Mouse (Mus musculus): ENCODE measurements around the gene Hspb2.

Gene Hspb2

GRCm38 (mm10) chr9:50724661-50725330, 27.4 kb downstream of the Hspb2 start:
- in situ Hi-C loops (cut with MboI; ENCODE audit: unreplicated experiment in 2 of 2) = loop anchor here (25.0 kb wide), 2 partner anchors 1188 to 1237 kb away; partner anchors contain the start of gene Ttc12 (in 1 of the 2)

GRCm38 (mm10) chr9:50724147-50724546, 28.0 kb downstream of the Hspb2 start:
- in situ Hi-C loops (cut with MboI; ENCODE audit: unreplicated experiment in 2 of 2) = loop anchor here in 1 of 2 experiments (25.0 kb wide), 1 partner anchor 1188 kb away; no protein-coding TSS in a partner anchor

- in situ Hi-C loops (cut with MboI; ENCODE audit: unreplicated experiment in 2 of 2) = loop anchor here in 1 of 2 experiments (25.0 kb wide), 1 partner anchor 1189 kb away; no protein-coding TSS in a partner anchor
Observed at GRCm38 (mm10) chr9:50723406-50723805, 28.7 kb downstream of the Hspb2 start.

DNA sequence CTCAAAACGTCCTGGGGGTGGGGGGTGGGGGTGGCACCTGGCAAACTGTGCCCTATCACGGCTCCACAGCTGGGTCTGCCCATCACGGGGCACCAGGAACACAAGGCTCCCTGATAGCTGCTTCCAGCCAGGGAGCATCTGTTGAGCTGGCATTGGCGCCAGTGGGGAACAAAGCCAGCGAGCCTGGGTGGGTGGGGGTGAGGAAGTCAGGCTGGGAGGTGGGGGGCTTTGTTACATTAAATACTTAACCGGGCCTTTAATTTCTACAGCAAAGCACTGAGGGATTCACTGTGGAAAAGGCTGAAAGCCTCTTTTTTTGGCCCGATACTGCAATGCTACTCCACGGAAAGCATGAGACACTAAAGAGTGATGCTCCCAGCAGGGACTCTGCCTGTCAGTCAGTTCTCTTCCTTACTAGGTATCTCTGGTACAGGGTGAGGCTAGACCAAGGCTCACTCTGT, 29.7 kb downstream of the Hspb2 start:
- in situ Hi-C loops (cut with MboI; ENCODE audit: unreplicated experiment in 2 of 2) = loop anchor here in 1 of 2 experiments (25.0 kb wide), 1 partner anchor 1190 kb away; no protein-coding TSS in a partner anchor

DNA sequence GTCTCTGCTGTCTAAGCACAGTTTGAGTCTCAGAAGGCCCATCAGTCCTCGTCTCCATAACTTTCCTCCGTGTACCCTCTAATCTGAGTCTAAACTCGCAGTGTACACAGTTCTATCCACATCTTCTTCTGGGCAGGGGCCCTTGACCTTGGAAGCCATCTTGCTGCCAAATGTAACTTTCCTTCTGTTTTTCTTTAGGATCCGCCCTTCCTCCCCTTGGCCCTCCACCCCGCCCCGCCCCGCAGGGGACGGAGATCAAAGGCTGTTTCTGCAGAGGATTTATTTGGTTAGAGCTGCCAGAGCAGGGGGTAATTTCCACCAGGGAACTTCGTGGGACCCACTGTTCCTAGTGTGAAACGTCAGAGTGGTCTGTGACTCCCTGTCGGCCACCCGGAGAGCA, 31.1 kb downstream of the Hspb2 start:
- in situ Hi-C loops (cut with MboI; ENCODE audit: unreplicated experiment in 2 of 2) = loop anchor here in 1 of 2 experiments (25.0 kb wide), 1 partner anchor 1191 kb away; no protein-coding TSS in a partner anchor

DNA sequence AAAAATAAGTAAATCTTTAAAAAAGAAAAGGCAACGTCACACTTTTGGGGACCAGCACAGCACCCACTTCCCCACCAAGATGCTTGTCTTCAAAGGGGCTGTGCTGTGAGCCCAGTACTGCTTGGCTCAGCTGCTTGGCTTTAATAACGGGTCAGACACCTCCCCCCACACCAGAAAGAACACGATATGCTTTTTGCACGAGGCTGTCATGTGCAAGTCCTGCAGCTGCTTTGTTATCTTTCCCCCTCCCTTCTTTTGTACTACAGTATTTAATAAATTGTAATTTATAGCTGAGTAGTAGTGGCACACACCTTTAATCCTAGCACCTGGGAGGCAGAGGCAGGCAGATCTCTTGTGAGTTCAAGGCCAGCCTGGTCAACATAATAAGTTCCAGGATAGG, 33.3 kb downstream of the Hspb2 start:
- in situ Hi-C loops (cut with MboI; ENCODE audit: unreplicated experiment in 2 of 2) = loop anchor here in 1 of 2 experiments (10.0 to 25.0 kb wide), 2 partner anchors 416 to 1193 kb away; no protein-coding TSS in a partner anchor

DNA sequence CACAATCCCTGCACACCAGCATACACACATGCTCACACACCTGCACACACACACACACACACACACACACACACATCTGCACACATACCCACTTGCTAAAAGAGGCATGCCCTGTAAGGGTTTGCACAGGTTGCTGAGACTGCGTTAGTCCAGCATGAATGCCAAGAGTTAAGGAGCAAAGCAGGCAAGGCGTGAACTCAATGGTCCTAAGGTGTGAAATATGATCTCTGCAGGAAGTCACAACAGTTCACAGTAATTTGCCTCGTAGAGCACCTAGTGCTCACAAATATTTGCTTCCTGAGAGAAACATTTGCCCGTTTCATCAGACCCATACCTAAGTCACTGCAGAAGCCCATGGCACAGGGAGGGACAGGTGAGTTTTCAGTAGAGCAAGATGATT, 38.0 kb downstream of the Hspb2 start:
- in situ Hi-C loops (cut with MboI; ENCODE audit: unreplicated experiment in 2 of 2) = loop anchor here in 1 of 2 experiments (10.0 to 25.0 kb wide), 2 partner anchors 421 to 1198 kb away; no protein-coding TSS in a partner anchor

GRCm38 (mm10) chr9:50711337-50711736, 40.8 kb downstream of the Hspb2 start:
- in situ Hi-C loops (cut with MboI; ENCODE audit: unreplicated experiment in 2 of 2) = loop anchor here in 1 of 2 experiments (10.0 to 25.0 kb wide), 2 partner anchors 423 to 1201 kb away; no protein-coding TSS in a partner anchor

GRCm38 (mm10) chr9:50709108-50709507, 43.0 kb downstream of the Hspb2 start:
- in situ Hi-C loops (cut with MboI; ENCODE audit: unreplicated experiment in 2 of 2) = loop anchor here in 1 of 2 experiments (5.0 to 25.0 kb wide), 2 partner anchors 53 to 1203 kb away; no protein-coding TSS in a partner anchor

DNA sequence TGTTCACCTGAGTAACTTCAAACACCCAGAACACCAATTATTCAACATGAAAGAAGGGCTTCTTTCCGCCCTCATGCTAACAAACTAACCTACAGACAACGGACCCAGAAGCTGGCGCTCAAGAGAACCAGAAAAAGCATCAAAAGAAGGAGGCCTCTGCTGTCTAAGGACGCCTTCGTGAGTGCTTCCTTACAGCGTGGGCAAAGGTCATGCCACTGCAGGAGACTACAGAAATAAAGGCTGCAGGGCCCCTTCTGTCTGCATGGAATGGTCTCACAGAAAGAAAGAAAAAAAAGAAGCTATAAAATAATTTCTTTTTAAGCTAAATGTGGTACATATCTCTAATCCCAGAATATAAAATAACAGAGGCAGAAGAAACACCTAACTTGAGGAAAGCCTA, 47.2 kb downstream of the Hspb2 start:
- in situ Hi-C loops (cut with MboI; ENCODE audit: unreplicated experiment in 2 of 2) = loop anchor here in 1 of 2 experiments (5.0 to 25.0 kb wide), 2 partner anchors 57 to 1207 kb away; no protein-coding TSS in a partner anchor
